Mouse (Mus musculus) bone marrow, adult 2 months (tissue): Measurements from ENCODE around the gene Ptpru. TPM values are rescaled to one million over a fixed set of nuclear protein-coding genes. Genes with fewer than 3 reads are reported as not detected.
A peak's percentile ranks its signal among the peaks of the same experiment; 100 is the strongest.

Source experiments
- H3K27ac ChIP-seq: fragments of 200-500 bp; 2 replicates; pipeline ENCODE4 v1.5.1; 2012; ENCODE audit warnings: low read depth, mild to moderate bottlenecking, control low read depth, inconsistent platforms, low read length; ENCODE audit not compliant: control insufficient read depth, poor library complexity, insufficient read depth
- H3K4me1 ChIP-seq: fragments of 200-500 bp; 2 replicates; pipeline ENCODE4 v1.6.1; 2011; ENCODE audit warnings: low read length; ENCODE audit not compliant: control insufficient read depth, insufficient read depth
- H3K4me3 ChIP-seq: fragments of 200-500 bp; replicated peaks from 2 replicates; pipeline ENCODE3; 2011; ENCODE audit warnings: mild to moderate bottlenecking, low read depth, low read length, control low read depth; ENCODE audit not compliant: control insufficient read depth
- CTCF ChIP-seq: fragments of 200-500 bp; IDR thresholded peaks from 2 replicates; pipeline ENCODE4 v1.5.1; 2011; ENCODE audit warnings: low read length, control low read depth; ENCODE audit not compliant: control insufficient read depth, insufficient read depth
- POLR2A ChIP-seq: fragments of 200-500 bp; IDR thresholded peaks from 2 replicates; pipeline ENCODE4 v1.6.1; 2011; ENCODE audit warnings: low read depth, mild to moderate bottlenecking, control low read depth, low read length, borderline replicate concordance; ENCODE audit not compliant: control insufficient read depth
- WGBS: fragments of 180-500 bp; shearing (Covaris S2); methylation state at CpG from one replicate; pipeline ENCODE4 v1.1.7; 2018; 5-methylcytosine and 5-hydroxymethylcytosine counted together
- polyA plus RNA-seq: library from polyadenylated mRNA; stranded (reverse); fragments of >200 nt; gene quantifications from 2 replicates; pipeline ENCODE4 v1.2.4, GENCODE M21; 2011; ENCODE audit warnings: low replicate concordance; ENCODE audit not compliant: missing spikeins, insufficient read depth, insufficient read length

Gene Ptpru
- polyA plus RNA-seq, 1 experiment: 15.1 TPM

DNA sequence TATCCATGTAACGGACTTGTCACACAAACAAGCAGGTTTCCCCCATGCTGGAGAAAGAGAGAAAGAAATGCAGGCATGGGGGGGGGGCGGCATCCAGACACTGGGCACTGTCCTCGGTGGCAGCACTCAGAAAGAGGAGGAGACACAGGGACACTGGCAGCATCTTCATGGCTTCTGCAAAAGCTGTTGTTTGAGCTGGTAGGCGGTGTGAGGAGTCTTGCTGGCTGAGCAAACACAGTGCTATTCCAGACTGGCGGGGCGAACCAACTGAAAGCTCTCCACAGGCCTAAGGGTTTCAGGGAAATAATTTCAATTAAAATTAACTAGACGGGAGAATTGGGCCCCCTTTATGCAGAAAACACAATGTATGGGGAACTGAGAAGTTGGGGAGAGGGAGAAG, 86.5 kb downstream of the Ptpru start:
- no peak overlapping the region for H3K27ac ChIP-seq
- 77% methylated on average over 7 of the region's 7 CpGs for WGBS

DNA sequence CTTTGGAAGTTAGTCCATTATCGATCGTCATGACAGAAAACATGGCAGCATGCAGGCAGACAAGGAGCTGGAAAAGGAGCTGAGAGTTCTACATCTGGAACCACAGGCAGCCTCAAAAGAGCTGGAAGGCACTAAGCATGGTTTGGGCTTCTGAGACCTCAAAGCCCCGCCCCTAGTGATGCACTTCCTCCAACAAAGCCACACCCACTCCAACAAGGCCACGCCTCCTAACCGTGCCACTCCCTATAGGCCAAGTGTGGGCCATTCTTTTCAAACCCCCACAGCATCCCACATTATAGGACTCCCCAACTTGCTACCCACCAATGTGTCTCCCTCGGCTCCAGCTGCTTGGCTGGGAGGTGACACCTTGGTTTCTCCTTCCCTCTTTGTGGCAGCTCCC, 88.3 kb downstream of the Ptpru start:
- Histone ChIP-seq H3K4me3 (no peak overlapping the region), H3K4me1 (no peaks in the 10 kb centered on the region), H3K27ac (no peak overlapping the region)
- WGBS: 75% methylated on average over 6 of the region's 6 CpGs
- no peak for TF ChIP-seq POLR2A
- TF ChIP-seq CTCF: no peak

More for the DNA sequence above, 86.5 kb downstream of the Ptpru start:
- H3K4me3 ChIP-seq: no peak overlapping the region
- H3K4me1 ChIP-seq: no peaks in the 10 kb centered on the region
- no peak for TF ChIP-seq POLR2A
- no peak for TF ChIP-seq CTCF

DNA sequence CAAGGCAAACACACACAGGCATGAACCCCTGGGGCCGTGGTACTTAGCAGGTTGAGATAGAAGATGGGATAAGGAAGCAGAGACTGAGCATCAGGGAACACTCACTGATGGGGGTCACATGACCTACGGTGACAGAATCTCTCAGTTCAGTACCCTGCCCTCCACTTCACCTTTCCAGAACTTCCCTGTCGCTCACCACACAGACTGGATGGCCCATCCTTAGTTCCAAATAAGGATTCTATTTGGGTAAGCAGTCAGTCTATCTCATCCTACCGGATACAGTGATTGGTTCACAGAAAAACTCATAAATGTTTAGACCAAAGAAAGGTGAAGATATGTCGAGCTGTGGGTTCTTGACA, 93.4 kb downstream of the Ptpru start:
- 50% methylated on average over 5 of the region's 5 CpGs for WGBS
- H3K27ac ChIP-seq: no peak overlapping the region
- H3K4me1 ChIP-seq: no peaks in the 10 kb centered on the region; the same call in none of the 2 replicates
- TF ChIP-seq CTCF (no peak), POLR2A (no peak)
- no peak overlapping the region for H3K4me3 ChIP-seq

DNA sequence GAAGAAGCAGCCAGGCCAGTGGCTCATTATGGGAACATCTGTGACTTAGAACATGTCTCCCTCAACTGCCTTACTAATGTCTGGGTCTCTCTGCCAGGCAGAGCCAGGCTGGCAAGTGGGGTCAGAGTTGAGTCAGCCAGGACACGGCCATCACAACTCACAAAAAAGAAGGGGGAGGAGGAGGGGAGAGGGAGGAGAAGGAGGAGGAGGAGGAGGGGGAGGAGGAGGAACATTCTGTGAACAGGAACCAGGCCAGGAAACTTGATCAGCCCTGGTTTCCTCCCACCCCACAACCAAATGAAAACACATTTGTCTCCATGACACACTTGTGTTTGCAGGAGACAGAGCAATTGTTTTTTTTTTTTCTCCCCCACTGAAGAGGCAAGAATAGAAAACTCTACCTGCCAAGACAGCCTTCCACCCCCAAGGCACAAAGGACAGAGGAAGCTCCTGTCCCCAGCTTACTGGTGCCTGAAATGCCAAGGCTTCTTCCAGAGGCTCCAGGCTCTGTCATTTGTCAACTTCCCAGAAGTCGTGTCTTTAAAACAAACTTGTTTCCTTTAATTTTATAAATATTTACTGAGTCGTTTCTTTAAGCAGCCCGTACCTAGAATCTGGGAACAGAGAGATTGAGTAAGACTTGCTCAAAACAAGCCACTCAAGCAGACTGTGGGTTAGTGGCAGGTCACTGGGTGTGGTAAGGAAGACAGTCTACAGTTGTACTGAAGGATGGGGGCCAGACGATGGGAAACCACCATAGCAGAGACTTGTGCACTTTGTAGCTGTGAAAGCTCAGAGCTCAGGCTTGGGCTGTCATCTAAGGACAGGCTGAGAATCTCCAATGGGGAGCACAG, 94.0 kb downstream of the Ptpru start:
- 2% methylated on average over 5 of the region's 5 CpGs for WGBS
- TF ChIP-seq POLR2A (no peak), CTCF (no peak)

DNA sequence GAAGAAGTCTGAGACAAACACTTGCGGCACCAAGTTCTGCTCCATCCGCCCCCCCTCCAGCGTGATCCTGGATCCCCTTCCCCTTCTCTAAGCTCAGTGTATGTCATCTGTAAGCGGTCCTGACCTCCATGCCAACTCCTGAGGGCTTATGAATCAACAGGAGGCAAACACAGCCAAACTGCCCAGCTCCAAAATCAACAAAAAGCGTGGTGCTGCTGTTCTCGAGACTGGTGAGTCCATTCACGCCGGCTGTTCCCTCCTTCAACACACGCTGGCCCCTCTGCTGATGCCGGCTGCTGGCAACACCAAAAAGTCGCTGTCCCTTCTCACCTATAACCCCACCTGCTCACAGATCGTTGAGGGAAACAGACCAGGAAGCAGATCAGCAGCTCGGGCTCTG, 95.1 kb downstream of the Ptpru start:
- WGBS: 70% methylated on average over 13 of the region's 13 CpGs
- Histone ChIP-seq H3K4me1 (no peaks in the 10 kb centered on the region; the same call in none of the 2 replicates), H3K27ac (no peak overlapping the region), H3K4me3 (no peak overlapping the region)
- TF ChIP-seq POLR2A (no peak), CTCF (no peak)

More for the DNA sequence above, 94.0 kb downstream of the Ptpru start:
- no peaks in the 10 kb centered on the region; the same call in none of the 2 replicates for H3K4me1 ChIP-seq
- H3K27ac ChIP-seq: no peak overlapping the region
- no peak overlapping the region for H3K4me3 ChIP-seq

DNA sequence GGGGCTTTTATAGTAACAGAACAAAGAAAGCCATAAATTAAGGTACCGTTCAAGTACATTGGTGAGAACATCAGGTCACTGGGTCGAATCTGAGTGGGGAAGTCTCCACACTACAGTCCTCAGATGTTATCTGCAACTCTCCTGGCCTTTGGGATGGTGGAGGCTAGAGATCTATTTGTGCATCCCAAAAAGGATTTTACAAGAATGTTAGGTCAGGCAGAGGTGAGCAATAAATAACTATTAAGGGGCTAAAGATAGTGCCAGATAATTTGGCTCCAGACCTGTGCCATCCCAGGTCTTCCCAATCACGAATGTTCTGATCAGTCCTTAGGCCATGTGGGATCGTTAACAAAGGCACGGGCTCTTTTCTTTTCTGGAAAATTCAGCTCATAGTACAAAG, 97.5 kb downstream of the Ptpru start:
- Histone ChIP-seq H3K27ac (no peak overlapping the region), H3K4me3 (no peak overlapping the region), H3K4me1 (no peaks in the 10 kb centered on the region; the same call in none of the 2 replicates)
- TF ChIP-seq CTCF (no peak), POLR2A (no peak)
- WGBS: 72% methylated on average over 5 of the region's 5 CpGs

DNA sequence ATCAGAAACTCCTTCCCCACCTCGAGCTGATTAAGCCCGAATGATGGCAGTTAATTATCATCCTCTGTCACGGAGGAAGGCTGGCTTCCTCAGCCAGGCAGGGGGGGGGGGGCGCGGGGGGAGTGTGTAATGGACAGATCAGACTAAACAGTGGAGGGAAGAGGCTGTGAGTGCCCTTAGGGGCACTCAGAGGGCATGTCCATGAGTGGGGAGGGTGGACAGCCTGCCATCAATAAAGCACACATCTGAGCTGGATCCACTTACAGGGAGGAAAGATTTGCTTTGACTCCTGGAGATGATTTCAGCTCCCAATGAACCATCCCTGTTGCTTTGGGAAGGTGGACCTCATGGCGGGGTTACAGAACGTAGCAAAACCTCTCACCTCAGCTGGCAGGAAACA, 109.5 kb downstream of the Ptpru start:
- H3K4me1 ChIP-seq: no peaks in the 10 kb centered on the region
- no peak overlapping the region for H3K4me3 ChIP-seq
- WGBS: 44% methylated on average over 7 of the region's 7 CpGs
- H3K27ac ChIP-seq: no peak overlapping the region
- no peak for TF ChIP-seq CTCF
- no peak for TF ChIP-seq POLR2A

DNA sequence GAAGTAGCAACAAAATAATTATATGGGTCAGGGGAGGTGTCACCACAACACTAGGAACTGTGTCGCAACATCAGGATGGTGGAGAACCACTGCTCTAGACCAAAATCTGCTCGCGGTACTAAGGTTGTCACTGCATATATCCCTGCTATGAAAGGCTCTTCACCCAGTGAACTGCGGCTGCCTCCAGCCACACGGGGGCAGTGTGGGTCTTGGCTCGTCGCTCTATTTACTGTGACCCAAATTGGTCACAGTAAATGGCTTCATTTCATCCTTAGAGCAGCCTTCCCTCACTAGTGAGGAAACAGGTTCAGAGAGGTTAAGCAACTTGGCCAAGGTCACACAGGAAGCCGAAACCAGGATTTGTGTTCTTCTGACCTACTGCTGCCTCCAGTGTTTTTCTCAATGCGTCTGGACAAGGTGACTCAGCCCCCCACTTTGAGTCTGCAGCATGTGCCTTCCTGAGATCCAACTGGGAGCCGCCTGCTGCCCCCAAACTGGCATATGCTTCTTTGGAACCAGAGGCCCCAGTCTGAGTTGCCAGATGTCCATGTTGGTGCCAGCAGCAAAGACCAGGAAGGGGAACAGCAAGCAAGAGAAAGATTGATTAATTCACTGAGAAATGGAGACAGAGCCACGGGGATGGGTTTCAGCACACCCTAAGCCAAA, 114.5 kb downstream of the Ptpru start:
- H3K4me1 ChIP-seq: no peaks in the 10 kb centered on the region
- no peak overlapping the region for H3K4me3 ChIP-seq
- TF ChIP-seq POLR2A (no peak), CTCF (peak; percentile 63)
- no peak overlapping the region for H3K27ac ChIP-seq
- 39% methylated on average over 11 of the region's 11 CpGs for WGBS
